In genomic region chr13:21755707-21756106, GRCm38 (mm10) we compare ENCODE assay signal across 15 mouse cellular contexts. TPM values are rescaled to one million over a fixed set of nuclear protein-coding genes. Genes with fewer than 3 reads are reported as not detected.
DNase-seq lines count a peak whose midpoint lies in the region; ATAC-seq and TF ChIP-seq lines count a peak whose summit lies in the region.
"Had no signal": no experiment of that assay in that cellular context is flagged by ENCODE, and none has a peak within 500 bp of the region (broad histone marks: within the 10 kb centered on the region; RNA-seq: fewer than 3 reads in every experiment).

No protein-coding gene starts in this region.

- no peak for TF ChIP-seq CTCF in kidney, adult 2 months (conservative IDR thresholded peaks at IDR 0.05; ENCODE audit: insufficient read depth, insufficient read length, low read depth, low read length)
- TF ChIP-seq CTCF in CH12.LX (conservative IDR thresholded peaks at IDR 0.05 in 1 of 2, IDR thresholded peaks at IDR 0.05 in 1 of 2; ENCODE audit: low read depth in 2 of 2, low read length in 2 of 2) = no peak
- no peak for TF ChIP-seq CTCF in layer of hippocampus, adult 2 months (conservative IDR thresholded peaks at IDR 0.05)

- no peaks in the 10 kb centered on the region for H3K79me2 ChIP-seq in CH12.LX (replicated peaks; ENCODE audit: control insufficient read depth, extremely low read depth, insufficient read depth, poor library complexity, severe bottlenecking)

- no peaks in the 10 kb centered on the region for H3K9me3 ChIP-seq in heart, embryonic 10.5 days
- no peaks in the 10 kb centered on the region for H3K9me3 ChIP-seq in kidney, embryonic 16.5 days (ENCODE audit: low read length)
- no peaks in the 10 kb centered on the region for H3K9me3 ChIP-seq in CH12.LX (replicated peaks; ENCODE audit: low read length)
- no peaks in the 10 kb centered on the region for H3K9me3 ChIP-seq in limb, embryonic 13.5 days

- TF ChIP-seq RAD21 in CH12.LX (IDR thresholded peaks at IDR 0.05; ENCODE audit: low read depth, low read length) = no peak

- intact Hi-C loops in heart, postnatal 10 days (cut with DNase I) = loop anchor here (10.0 kb wide), 1 partner anchor 1999 kb away; the partner anchor contains the start of genes Hist1h2ab, Hist1h3b and Hist1h4b

- dilution Hi-C loops in CH12.LX (cut with MboI; ENCODE audit: extremely low pct_ligation_motif_present, extremely low pct_unique_long_range_greater_than_20kb, low sequenced_read_pairs) = no loop called here

- H3K4me1 ChIP-seq in heart, embryonic 10.5 days = peaks cover 17% of the 10 kb centered on the region; the same call in 1 of the 2 replicates
- peaks cover 23% of the 10 kb centered on the region for H3K4me1 ChIP-seq in kidney, embryonic 16.5 days (ENCODE audit: insufficient read depth, low read length)
- H3K4me1 ChIP-seq in kidney, adult 2 months (ENCODE audit: control insufficient read depth, insufficient read depth, low read length) = no peaks in the 10 kb centered on the region
- H3K4me1 ChIP-seq in CH12.LX (ENCODE audit: control insufficient read depth in 1 of 2, insufficient read depth in 2 of 2) = peaks cover 0 to 26% of the 10 kb centered on the region in 2 experiments; a peak in 2 of 4 replicates
- H3K4me1 ChIP-seq in limb, embryonic 13.5 days = peaks cover 18% of the 10 kb centered on the region

- no peak for ATAC-seq in kidney, embryonic 16.5 days (ENCODE audit: low FRiP score, low TSS enrichment)
- ATAC-seq in limb, embryonic 13.5 days (ENCODE audit: low FRiP score, low read depth) = no peak

- no peak for TF ChIP-seq POLR2A in kidney, adult 2 months (IDR thresholded peaks at IDR 0.05; ENCODE audit: low read depth, low read length)
- TF ChIP-seq POLR2A in CH12.LX (IDR thresholded peaks at IDR 0.05; ENCODE audit: low read depth, low read length) = no peak

- no peak for TF ChIP-seq EP300 in CH12.LX (IDR thresholded peaks at IDR 0.05; ENCODE audit: low read length)

- no peak for DNase-seq in heart, embryonic 10.5 days (ENCODE audit: low spot score)
- DNase-seq in heart, postnatal 10 days = no peak
- DNase-seq in kidney, adult 2 months = no peak
- no peak for DNase-seq in CH12.LX (ENCODE audit: extremely low read depth)
- no peak for DNase-seq in testis, postnatal 14 days (ENCODE audit: low spot score)
- DNase-seq in layer of hippocampus, adult 2 months (ENCODE audit: low spot score in 2 of 2) = no peak
- DNase-seq: adrenal gland, postnatal 36 days; cerebellum, adult 11-12 months; heart, postnatal 4 days; kidney, postnatal 36 days; lung, postnatal 36 days; thymus, postnatal 4 days had no signal

- no peak overlapping the region for H3K27ac ChIP-seq in heart, embryonic 10.5 days
- H3K27ac ChIP-seq in kidney, embryonic 16.5 days (ENCODE audit: low read length) = no peak overlapping the region
- H3K27ac ChIP-seq in kidney, adult 2 months (ENCODE audit: insufficient read depth, low read depth, low read length) = no peak overlapping the region
- no peak overlapping the region for H3K27ac ChIP-seq in CH12.LX (ENCODE audit: insufficient read depth, low read depth)
- H3K27ac ChIP-seq in limb, embryonic 13.5 days = no peak overlapping the region
- H3K27ac ChIP-seq in layer of hippocampus, adult 2 months = no peak overlapping the region

- 86% methylated on average over 1 of the region's 1 CpGs for WGBS in heart, embryonic 10.5 days
- 40% methylated on average over 1 of the region's 1 CpGs for WGBS in kidney, embryonic 16.5 days
- WGBS in kidney, adult 2 months = 80% methylated on average over 1 of the region's 1 CpGs
- WGBS in limb, embryonic 13.5 days = 77% methylated on average over 1 of the region's 1 CpGs

- peak overlapping the region; percentile 45; the same call in 1 of the 2 replicates for H3K4me2 ChIP-seq in kidney, embryonic 16.5 days (replicated peaks; ENCODE audit: low read depth, low read length)
- H3K4me2 ChIP-seq in CH12.LX (ENCODE audit: insufficient read depth, low read depth, poor library complexity, severe bottlenecking) = no peak overlapping the region
- H3K4me2 ChIP-seq in limb, embryonic 13.5 days (replicated peaks) = peak overlapping the region; percentile 41; the same call in 1 of the 2 replicates

- peak overlapping the region; percentile 60 for H3K4me3 ChIP-seq in heart, embryonic 10.5 days
- H3K4me3 ChIP-seq in kidney, embryonic 16.5 days (ENCODE audit: low read length) = no peak overlapping the region
- H3K4me3 ChIP-seq in kidney, adult 2 months (ENCODE audit: insufficient read depth, low read depth, low read length) = no peak overlapping the region
- H3K4me3 ChIP-seq in CH12.LX (replicated peaks in 1 of 3; ENCODE audit: low read depth in 2 of 3, low read length in 2 of 3, poor library complexity in 1 of 3) = no peak overlapping the region
- H3K4me3 ChIP-seq in limb, embryonic 13.5 days = no peak overlapping the region
- no peak overlapping the region for H3K4me3 ChIP-seq in layer of hippocampus, adult 2 months

- no peaks in the 10 kb centered on the region for H3K27me3 ChIP-seq in heart, embryonic 10.5 days (ENCODE audit: insufficient read depth, poor library complexity, severe bottlenecking)
- H3K27me3 ChIP-seq in kidney, embryonic 16.5 days (ENCODE audit: insufficient read depth, low read length) = no peaks in the 10 kb centered on the region
- H3K27me3 ChIP-seq in kidney, adult 2 months (replicated peaks; ENCODE audit: control insufficient read depth, insufficient read depth, low read length) = 0 out of 2 replicates have a peak, but pooled peaks cover 1% of the 10 kb centered on the region
- H3K27me3 ChIP-seq in CH12.LX (replicated peaks) = no peaks in the 10 kb centered on the region
- H3K27me3 ChIP-seq in limb, embryonic 13.5 days = no peaks in the 10 kb centered on the region

- in situ Hi-C loops in CH12.LX (cut with MboI; ENCODE audit: low pct_ligation_motif_present, low pct_unique_long_range_greater_than_20kb, low sequenced_read_pairs) = no loop called here

- no peak overlapping the region for H3K9ac ChIP-seq in kidney, embryonic 16.5 days (replicated peaks; ENCODE audit: low read length)
- no peak overlapping the region for H3K9ac ChIP-seq in CH12.LX (ENCODE audit: insufficient read depth, low read depth)
- H3K9ac ChIP-seq in limb, embryonic 13.5 days = no peak overlapping the region

- H3K36me3 ChIP-seq in heart, embryonic 10.5 days = no peaks in the 10 kb centered on the region
- no peaks in the 10 kb centered on the region for H3K36me3 ChIP-seq in kidney, embryonic 16.5 days (ENCODE audit: insufficient read depth, low read length)
- H3K36me3 ChIP-seq in kidney, adult 2 months (ENCODE audit: control insufficient read depth, insufficient read depth, low read length) = no peaks in the 10 kb centered on the region
- H3K36me3 ChIP-seq in CH12.LX (replicated peaks in 1 of 2; ENCODE audit: control insufficient read depth in 1 of 2, insufficient read depth in 1 of 2, low read length in 1 of 2) = no peaks in the 10 kb centered on the region
- no peaks in the 10 kb centered on the region for H3K36me3 ChIP-seq in limb, embryonic 13.5 days

RNA-seq across cellular contexts. Expression of gene Hist1h2bn, which starts 1.8 kb away (rescaled TPM):
- polyA plus RNA-seq in heart, embryonic 10.5 days (2016; fragmentation: Nextera tagmentation; extraction: Ambion mirVana) = 1.2 and 3.0 TPM in 2 replicates
- total RNA-seq in heart, postnatal 10 days (2021) = 100 to 1,000 TPM in 1 of 2 experiments, 10 to 100 TPM in 1; 98.6 to 149 TPM
- polyA plus RNA-seq in kidney, embryonic 16.5 days (2015; fragmentation: Nextera tagmentation; extraction: Ambion mirVana) = 2.2 and 3.1 TPM in 2 replicates
- not detected in 2 replicates for polyA plus RNA-seq in kidney, adult 2 months (2012; rRNA removed)
- total RNA-seq in CH12.LX (2012; rRNA removed) (1,563 and 1,639 TPM in 2 replicates), CH12.LX (2014; rRNA removed) (16.5 and 24.0 TPM in 2 replicates)
- 2.6 and 3.1 TPM in 2 replicates for polyA plus RNA-seq in CH12.LX (2012; ENCODE audit: insufficient read length, low read depth)
- 4.4 and 5.9 TPM in 2 replicates for polyA plus RNA-seq in limb, embryonic 13.5 days (2015; fragmentation: Nextera tagmentation; extraction: Ambion mirVana)
- total RNA-seq in layer of hippocampus, adult 2 months (2021) = 1 to 10 TPM; 8.3 to 9.4 TPM

RNA-seq across cellular contexts. Expression of gene Hist1h2ak, which starts 2.1 kb away (rescaled TPM):
- 6.7 and 8.3 TPM in 2 replicates for polyA plus RNA-seq in heart, embryonic 10.5 days (2016; fragmentation: Nextera tagmentation; extraction: Ambion mirVana)
- total RNA-seq in heart, postnatal 10 days (2021) = 10 to 100 TPM; 79.2 to 89.4 TPM
- polyA plus RNA-seq in kidney, embryonic 16.5 days (2015; fragmentation: Nextera tagmentation; extraction: Ambion mirVana) = 24.4 and 25.9 TPM in 2 replicates
- 0.72 and 0.77 TPM in 2 replicates for polyA plus RNA-seq in kidney, adult 2 months (2012; rRNA removed)
- total RNA-seq in CH12.LX (2012; rRNA removed) (1,024 and 1,125 TPM in 2 replicates), CH12.LX (2014; rRNA removed) (7.3 and 16.6 TPM in 2 replicates)
- polyA plus RNA-seq in CH12.LX (2012; ENCODE audit: insufficient read length, low read depth) = 1.8 and 6.2 TPM in 2 replicates
- polyA plus RNA-seq in limb, embryonic 13.5 days (2015; fragmentation: Nextera tagmentation; extraction: Ambion mirVana) = 39.8 and 57.2 TPM in 2 replicates
- 10 to 100 TPM; 15.1 TPM for total RNA-seq in layer of hippocampus, adult 2 months (2021)
- total RNA-seq: gastrocnemius, adult 18-20 months had no signal

RNA-seq across cellular contexts. Expression of gene Hist1h4k, which starts 5.4 kb away (rescaled TPM):
- 2.4 and 3.8 TPM in 2 replicates for polyA plus RNA-seq in heart, embryonic 10.5 days (2016; fragmentation: Nextera tagmentation; extraction: Ambion mirVana)
- total RNA-seq in heart, postnatal 10 days (2021) = 100 to 1,000 TPM; 426 to 466 TPM
- 4.3 and 5.9 TPM in 2 replicates for polyA plus RNA-seq in kidney, embryonic 16.5 days (2015; fragmentation: Nextera tagmentation; extraction: Ambion mirVana)
- polyA plus RNA-seq in kidney, adult 2 months (2012; rRNA removed) = 2.6 and 6.8 TPM in 2 replicates
- 3,228 and 4,319 TPM in 2 replicates for total RNA-seq in CH12.LX (2012; rRNA removed)
- 15.2 and 25.4 TPM in 2 replicates for total RNA-seq in CH12.LX (2014; rRNA removed)
- polyA plus RNA-seq in CH12.LX (2012; ENCODE audit: insufficient read length, low read depth) = 5.6 and 13.2 TPM in 2 replicates
- polyA plus RNA-seq in limb, embryonic 13.5 days (2015; fragmentation: Nextera tagmentation; extraction: Ambion mirVana) = 4.0 and 8.4 TPM in 2 replicates
- 100 to 1,000 TPM; 269 to 298 TPM for total RNA-seq in layer of hippocampus, adult 2 months (2021)

RNA-seq across cellular contexts. Expression of gene Hist1h4j, which starts 20.8 kb away (rescaled TPM):
- polyA plus RNA-seq in heart, embryonic 10.5 days (2016; fragmentation: Nextera tagmentation; extraction: Ambion mirVana) = 2.0 TPM in 1 of 2 replicates, not detected in the other
- 10 to 100 TPM; 39.0 to 39.7 TPM for total RNA-seq in heart, postnatal 10 days (2021)
- polyA plus RNA-seq in kidney, embryonic 16.5 days (2015; fragmentation: Nextera tagmentation; extraction: Ambion mirVana) = 1.4 and 1.6 TPM in 2 replicates
- polyA plus RNA-seq in kidney, adult 2 months (2012; rRNA removed) = 0.75 and 1.1 TPM in 2 replicates
- 936 and 984 TPM in 2 replicates for total RNA-seq in CH12.LX (2012; rRNA removed)
- 18.5 and 27.8 TPM in 2 replicates for total RNA-seq in CH12.LX (2014; rRNA removed)
- polyA plus RNA-seq in CH12.LX (2012; ENCODE audit: insufficient read length, low read depth) = 1.1 and 1.8 TPM in 2 replicates
- polyA plus RNA-seq in limb, embryonic 13.5 days (2015; fragmentation: Nextera tagmentation; extraction: Ambion mirVana) = 1.2 and 1.3 TPM in 2 replicates
- 10 to 100 TPM; 16.7 to 19.3 TPM for total RNA-seq in layer of hippocampus, adult 2 months (2021)

RNA-seq across cellular contexts. Expression of gene Hist1h1b, which starts 24.7 kb away (rescaled TPM):
- polyA plus RNA-seq in heart, embryonic 10.5 days (2016; fragmentation: Nextera tagmentation; extraction: Ambion mirVana) = 12.2 and 12.8 TPM in 2 replicates
- total RNA-seq in heart, postnatal 10 days (2021) = 100 to 1,000 TPM; 112 to 150 TPM
- 17.4 and 17.8 TPM in 2 replicates for polyA plus RNA-seq in kidney, embryonic 16.5 days (2015; fragmentation: Nextera tagmentation; extraction: Ambion mirVana)
- 0.14 TPM in 1 of 2 replicates, not detected in the other for polyA plus RNA-seq in kidney, adult 2 months (2012; rRNA removed)
- 1,032 and 1,397 TPM in 2 replicates for total RNA-seq in CH12.LX (2012; rRNA removed)
- 12.2 and 16.6 TPM in 2 replicates for total RNA-seq in CH12.LX (2014; rRNA removed)
- 0.71 and 1.9 TPM in 2 replicates for polyA plus RNA-seq in CH12.LX (2012; ENCODE audit: insufficient read length, low read depth)
- polyA plus RNA-seq in limb, embryonic 13.5 days (2015; fragmentation: Nextera tagmentation; extraction: Ambion mirVana) = 25.1 TPM in 2 replicates
- total RNA-seq in layer of hippocampus, adult 2 months (2021) = 1 to 10 TPM; 6.3 to 8.1 TPM
